Mouse (Mus musculus): ENCODE measurements around the gene Sult1c1. TPM values are rescaled to one million over a fixed set of nuclear protein-coding genes. Genes with fewer than 3 reads are reported as not detected.

Gene Sult1c1
- total and polyA plus RNA-seq, 2 experiments from 2014 or later = not detected

DNA sequence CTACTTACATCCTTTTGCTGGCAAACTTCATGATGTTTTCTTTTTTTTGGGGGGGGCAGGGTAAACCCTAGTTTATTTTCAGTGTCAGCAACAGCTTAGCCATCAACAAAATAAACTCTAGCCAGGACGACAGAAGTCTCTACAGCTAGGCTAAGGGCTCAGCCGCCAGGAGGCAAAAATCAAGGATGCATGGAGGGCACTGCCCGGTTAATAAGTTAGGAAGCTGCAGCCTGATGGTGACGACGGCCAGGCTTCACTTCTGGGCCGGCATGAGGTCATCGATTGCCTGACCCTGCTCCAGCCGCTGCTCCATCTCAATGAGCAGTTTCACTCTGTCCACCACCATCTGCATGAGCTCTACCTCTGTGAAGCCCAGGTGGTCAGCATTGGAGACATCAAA is 49.7 kb downstream of the Sult1c1 start:
- DNase-seq (ENCODE audit: low spot score) (no peak), ATAC-seq (no peak)
- Histone ChIP-seq H3K27ac (no peak overlapping the region), H3K36me3 (ENCODE audit: insufficient read depth, low read length) (no peaks in the 10 kb centered on the region), H3K4me2 (ENCODE audit: low read depth, low read length) (no peak overlapping the region), H3K4me3 (ENCODE audit: low read length) (no peak overlapping the region), H3K9me3 (ENCODE audit: low read length) (no peaks in the 10 kb centered on the region), H3K27me3 (ENCODE audit: insufficient read depth, low read length) (no peaks in the 10 kb centered on the region), H3K9ac (replicated peaks; ENCODE audit: low read length) (no peak overlapping the region), H3K4me1 (ENCODE audit: insufficient read depth, low read length) (no peaks in the 10 kb centered on the region)
- 86% methylated on average over 8 of the region's 8 CpGs for WGBS
- TF ChIP-seq CTCF (IDR thresholded peaks at IDR 0.05; ENCODE audit: low read depth) = no peak

Other genes starting within 250 kb of the Sult1c1 start
- not detected in 2 replicates for gene Sult1c2, start 144.3 kb downstream of the Sult1c1 start, total RNA-seq (2014; rRNA removed)
- gene Sult1c2, start 144.3 kb downstream of the Sult1c1 start, polyA plus RNA-seq (2015; fragmentation: Nextera tagmentation; extraction: Ambion mirVana) = not detected in 2 replicates